8 mouse cellular contexts compared by ENCODE assay signal in genomic region chr11:76495127-76496028, GRCm38 (mm10).
DNase-seq lines count a peak whose midpoint lies in the region; ATAC-seq lines count a peak whose summit lies in the region.

No protein-coding gene starts in this region.

- H3K4me1 ChIP-seq in brown adipose tissue, adult 24 weeks (ENCODE audit: control insufficient read depth, insufficient read depth, insufficient read length, low read length): peaks cover 38% of the 10 kb centered on the region
- H3K4me1 ChIP-seq in hindbrain, embryonic 14.5 days (replicated peaks; ENCODE audit: control insufficient read depth, insufficient read depth, low read length): peaks cover 46% of the 10 kb centered on the region

- no peaks in the 10 kb centered on the region for H3K36me3 ChIP-seq in hindbrain, embryonic 14.5 days (replicated peaks; ENCODE audit: control insufficient read depth, insufficient read depth)

- peak overlapping the region; percentile 77 for H3K4me3 ChIP-seq in brown adipose tissue, adult 24 weeks (ENCODE audit: insufficient read depth, low read depth, low read length)
- H3K4me3 ChIP-seq in hindbrain, embryonic 14.5 days (replicated peaks; ENCODE audit: low read length): peak overlapping the region; percentile 62

- 20% methylated on average over 19 of the region's 19 CpGs for WGBS in hindbrain, embryonic 14.5 days

- no peaks in the 10 kb centered on the region for H3K9me3 ChIP-seq in hindbrain, embryonic 14.5 days (ENCODE audit: control insufficient read depth, low read length)

- H3K9ac ChIP-seq in hindbrain, embryonic 14.5 days: peak overlapping the region; percentile 93

- H3K27me3 ChIP-seq in hindbrain, embryonic 14.5 days (ENCODE audit: control insufficient read depth, insufficient read depth, low read length): no peaks in the 10 kb centered on the region

- H3K4me2 ChIP-seq in hindbrain, embryonic 14.5 days (replicated peaks): peak overlapping the region; percentile 64

- H3K27ac ChIP-seq in brown adipose tissue, adult 24 weeks (replicated peaks; ENCODE audit: low read depth, low read length): peak overlapping the region; percentile 86
- peak overlapping the region; percentile 98 for H3K27ac ChIP-seq in hindbrain, embryonic 14.5 days

- peak; percentile 43 to 63 for DNase-seq in lung, adult 18-20 months
- no peak for DNase-seq in lung, postnatal 25 days (ENCODE audit: low spot score)
- DNase-seq in hindbrain, embryonic 14.5 days (ENCODE audit: low spot score): no peak
- peak; percentile 64 for DNase-seq in lung, postnatal 36 days
- peak; percentile 63 for DNase-seq in thymus, postnatal 25 days
- no peak for DNase-seq in urinary bladder, postnatal 10 days (ENCODE audit: low spot score)
- no peak for DNase-seq in adrenal gland, postnatal 14 days

- ATAC-seq in hindbrain, embryonic 14.5 days (ENCODE audit: low FRiP score): peak; percentile 18

Comparison
In these comparisons a context has a peak if more than half of its experiments do, and no peak if none do; other contexts are left out.
1. DNase-seq: peak in lung, adult 18-20 months (2 of 2), lung, postnatal 36 days (single experiment) and thymus, postnatal 25 days (single experiment); none in lung, postnatal 25 days (single experiment), hindbrain, embryonic 14.5 days (single experiment), urinary bladder, postnatal 10 days (single experiment) and adrenal gland, postnatal 14 days (single experiment).